In the genomic region with DNA sequence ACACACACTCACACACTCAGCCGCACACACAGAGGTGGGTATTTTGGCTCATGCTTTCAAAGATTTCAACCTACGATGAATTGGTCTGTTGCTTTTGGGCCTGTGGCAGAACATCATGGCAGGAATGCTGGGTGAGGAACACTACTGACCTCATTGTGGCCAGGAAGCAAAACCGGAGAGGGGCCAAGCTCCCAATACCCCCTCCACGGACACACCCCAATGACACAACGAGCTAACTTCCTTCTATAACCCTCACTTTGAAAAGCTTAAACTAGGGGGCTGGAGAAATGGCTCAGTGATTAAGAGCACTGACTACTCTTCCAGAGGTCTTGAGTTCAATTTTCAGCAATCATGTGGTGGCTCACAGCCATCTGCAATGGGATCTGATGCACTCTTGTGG, we compare ENCODE assay signal across 15 mouse cellular contexts.
"Had no signal": no experiment of that assay in that cellular context is flagged by ENCODE, and none has a peak within 500 bp of the region (broad histone marks: within the 10 kb centered on the region; RNA-seq: fewer than 3 reads in every experiment).

No protein-coding gene starts in this region.

- H3K4me3 ChIP-seq: neural tube, embryonic 15.5 days; stomach, embryonic 15.5 days had no signal

- H3K36me3 ChIP-seq: neural tube, embryonic 15.5 days; stomach, embryonic 15.5 days had no signal

- H3K9ac ChIP-seq: neural tube, embryonic 15.5 days; stomach, embryonic 15.5 days had no signal

- H3K27me3 ChIP-seq: neural tube, embryonic 15.5 days; stomach, embryonic 15.5 days had no signal

- DNase-seq: retina, postnatal 1 day; right cerebral cortex, adult 18-20 months; right cerebral cortex, postnatal 14 days; right cerebral cortex, postnatal 25 days; right cerebral cortex, postnatal 4 days; spleen, adult 18-20 months; thymus, adult 18-20 months; thymus, adult 2 months; thymus, postnatal 14 days; thymus, postnatal 25 days; thymus, postnatal 36 days; thymus, postnatal 4 days had no signal

- H3K27ac ChIP-seq: neural tube, embryonic 15.5 days; stomach, embryonic 15.5 days; stomach, postnatal 0 days had no signal

- H3K4me2 ChIP-seq: neural tube, embryonic 15.5 days; stomach, embryonic 15.5 days had no signal

- H3K9me3 ChIP-seq: neural tube, embryonic 15.5 days; stomach, embryonic 15.5 days had no signal

- H3K4me1 ChIP-seq: stomach, embryonic 15.5 days had no signal
